Mouse (Mus musculus): Measurements from ENCODE around the gene Zfp385b. TPM values are rescaled to one million over a fixed set of nuclear protein-coding genes. Genes with fewer than 3 reads are reported as not detected.

Gene Zfp385b
- total and polyA plus RNA-seq, 3 experiments = not detected

- Histone ChIP-seq H3K4me3 (replicated peaks in 1 of 3; ENCODE audit: low read depth in 2 of 3, low read length in 2 of 3, poor library complexity in 1 of 3) (no peak overlapping the region), H3K27ac (ENCODE audit: insufficient read depth, low read depth) (no peak overlapping the region), H3K36me3 (replicated peaks in 1 of 2; ENCODE audit: control insufficient read depth in 1 of 2, insufficient read depth in 1 of 2, low read length in 1 of 2) (no peaks in the 10 kb centered on the region), H3K4me1 (ENCODE audit: control insufficient read depth in 1 of 2, insufficient read depth in 2 of 2) (no peaks in the 10 kb centered on the region), H3K4me2 (ENCODE audit: insufficient read depth, low read depth, poor library complexity, severe bottlenecking) (no peak overlapping the region), H3K27me3 (replicated peaks) (no peaks in the 10 kb centered on the region), H3K79me2 (replicated peaks; ENCODE audit: control insufficient read depth, extremely low read depth, insufficient read depth, poor library complexity, severe bottlenecking) (no peaks in the 10 kb centered on the region), H3K9ac (ENCODE audit: insufficient read depth, low read depth) (no peak overlapping the region), H3K9me3 (replicated peaks; ENCODE audit: low read length) (peaks cover 69% of the 10 kb centered on the region)
- DNase-seq (ENCODE audit: extremely low read depth) = no peak
- dilution Hi-C loops (cut with MboI; ENCODE audit: extremely low pct_ligation_motif_present, extremely low pct_unique_long_range_greater_than_20kb, low sequenced_read_pairs) = no loop called here
- TF ChIP-seq USF2 (conservative IDR thresholded peaks at IDR 0.05; ENCODE audit: low read depth, low read length) = no peak
- TF ChIP-seq SIN3A (IDR thresholded peaks at IDR 0.05; ENCODE audit: low read length) = no peak
- TF ChIP-seq ETS1 (conservative IDR thresholded peaks at IDR 0.05; ENCODE audit: low read depth, low read length) = no peak
- no peak for TF ChIP-seq IRF4 (IDR thresholded peaks at IDR 0.05; ENCODE audit: low read depth, low read length)
- TF ChIP-seq MXI1 (IDR thresholded peaks at IDR 0.05; ENCODE audit: low read depth, low read length) = no peak
- TF ChIP-seq EP300 (IDR thresholded peaks at IDR 0.05; ENCODE audit: low read length) = no peak
- no peak for TF ChIP-seq MAX (IDR thresholded peaks at IDR 0.05; ENCODE audit: low read length)
- TF ChIP-seq NRF1 (IDR thresholded peaks at IDR 0.05; ENCODE audit: low read depth, low read length) = no peak
- TF ChIP-seq PAX5 (IDR thresholded peaks at IDR 0.05; ENCODE audit: low read length) = no peak
- TF ChIP-seq CHD2 (IDR thresholded peaks at IDR 0.05; ENCODE audit: low read length) = no peak
- no peak for TF ChIP-seq ELF1 (IDR thresholded peaks at IDR 0.05; ENCODE audit: low read depth, low read length)
- TF ChIP-seq RAD21 (IDR thresholded peaks at IDR 0.05; ENCODE audit: low read depth, low read length) = no peak
- TF ChIP-seq ZC3H11A (IDR thresholded peaks at IDR 0.05; ENCODE audit: low read depth, low read length) = no peak
- TF ChIP-seq MYC (IDR thresholded peaks at IDR 0.05; ENCODE audit: low read depth, low read length) = no peak
- TF ChIP-seq TBP (conservative IDR thresholded peaks at IDR 0.05; ENCODE audit: low read depth, low read length) = no peak
- TF ChIP-seq HCFC1 (IDR thresholded peaks at IDR 0.05; ENCODE audit: low read depth, low read length) = no peak
- TF ChIP-seq MAFK (IDR thresholded peaks at IDR 0.05; ENCODE audit: insufficient replicate concordance, low read length) = no peak
- in situ Hi-C loops (cut with MboI; ENCODE audit: low pct_ligation_motif_present, low pct_unique_long_range_greater_than_20kb, low sequenced_read_pairs) = no loop called here
Observed at GRCm38 (mm10) chr2:77506308-77506707, 313.1 kb downstream of the Zfp385b start.

DNA sequence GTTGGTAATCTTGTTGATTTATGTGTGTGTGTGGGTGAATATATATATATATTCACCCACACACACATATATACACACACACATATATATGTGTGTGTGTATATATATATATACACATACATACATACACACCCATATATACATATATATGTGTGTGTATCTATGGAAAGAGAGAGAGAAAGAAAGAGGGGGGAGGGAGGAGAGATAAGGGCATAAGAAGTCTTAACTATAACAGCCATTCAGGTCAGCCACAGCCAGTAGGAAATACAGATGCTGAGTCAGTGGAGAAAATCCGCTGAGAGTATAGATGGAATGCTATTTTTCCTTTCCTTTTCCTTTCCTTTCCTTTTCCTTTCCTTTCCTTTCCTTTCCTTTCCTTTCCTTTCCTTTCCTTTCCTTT lies 313.8 kb downstream of the Zfp385b start:
- no peaks in the 10 kb centered on the region for H3K4me1 ChIP-seq (ENCODE audit: control insufficient read depth in 1 of 2, insufficient read depth in 2 of 2)
- H3K9ac ChIP-seq (ENCODE audit: insufficient read depth, low read depth) = no peak overlapping the region
- no peak overlapping the region for H3K27ac ChIP-seq (ENCODE audit: insufficient read depth, low read depth)
- dilution Hi-C loops (cut with MboI; ENCODE audit: extremely low pct_ligation_motif_present, extremely low pct_unique_long_range_greater_than_20kb, low sequenced_read_pairs) = no loop called here
- no peaks in the 10 kb centered on the region for H3K79me2 ChIP-seq (replicated peaks; ENCODE audit: control insufficient read depth, extremely low read depth, insufficient read depth, poor library complexity, severe bottlenecking)
- no peaks in the 10 kb centered on the region for H3K27me3 ChIP-seq (replicated peaks)
- in situ Hi-C loops (cut with MboI; ENCODE audit: low pct_ligation_motif_present, low pct_unique_long_range_greater_than_20kb, low sequenced_read_pairs) = no loop called here
- no peak overlapping the region for H3K4me3 ChIP-seq (replicated peaks in 1 of 3; ENCODE audit: low read depth in 2 of 3, low read length in 2 of 3, poor library complexity in 1 of 3)
- H3K4me2 ChIP-seq (ENCODE audit: insufficient read depth, low read depth, poor library complexity, severe bottlenecking) = no peak overlapping the region
- no peak for DNase-seq (ENCODE audit: extremely low read depth)
- TF ChIP-seq CTCF (conservative IDR thresholded peaks at IDR 0.05 in 1 of 2, IDR thresholded peaks at IDR 0.05 in 1 of 2; ENCODE audit: low read depth in 2 of 2, low read length in 2 of 2) (no peak), POLR2AphosphoS2 (IDR thresholded peaks at IDR 0.05; ENCODE audit: low read depth, low read length) (no peak), POLR2A (IDR thresholded peaks at IDR 0.05; ENCODE audit: low read depth, low read length) (no peak), MAX (IDR thresholded peaks at IDR 0.05; ENCODE audit: low read length) (no peak), E2F4 (IDR thresholded peaks at IDR 0.05; ENCODE audit: insufficient replicate concordance, low read depth, low read length) (no peak)
- peaks cover 70% of the 10 kb centered on the region for H3K9me3 ChIP-seq (replicated peaks; ENCODE audit: low read length)
- H3K36me3 ChIP-seq (replicated peaks in 1 of 2; ENCODE audit: control insufficient read depth in 1 of 2, insufficient read depth in 1 of 2, low read length in 1 of 2) = no peaks in the 10 kb centered on the region

All from CH12.LX (cell line).